Mouse (Mus musculus): Measurements from ENCODE around the gene Fkbp4. TPM values are rescaled to one million over a fixed set of nuclear protein-coding genes. Genes with fewer than 3 reads are reported as not detected.

Gene Fkbp4
- polyA plus RNA-seq, 1 experiment from 2014 or later: 404 TPM

DNA sequence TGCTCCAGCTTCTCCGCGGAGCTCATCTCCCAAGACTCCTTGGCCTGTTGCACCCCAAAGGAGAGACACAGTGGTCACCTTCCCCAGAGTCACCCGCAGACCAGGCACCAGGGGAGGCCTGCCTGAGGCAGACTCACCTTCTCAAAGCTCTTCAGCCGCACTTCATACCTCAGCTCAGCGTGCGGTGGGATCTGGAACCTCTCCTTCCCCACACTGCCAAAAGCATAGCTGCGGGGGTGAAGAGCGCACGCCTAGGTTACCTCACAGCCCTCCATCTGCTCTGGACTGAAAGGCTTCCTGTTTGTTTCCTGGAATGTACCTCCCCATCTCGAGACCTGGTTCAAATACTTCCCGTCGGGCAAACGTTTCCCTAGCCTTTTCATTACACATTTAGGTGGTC, 4.9 kb downstream of the Fkbp4 start:
- no peak for ATAC-seq (ENCODE audit: low FRiP score, low read depth)
- Histone ChIP-seq H3K27ac (no peak overlapping the region), H3K9me3 (no peaks in the 10 kb centered on the region), H3K4me2 (replicated peaks) (no peak overlapping the region), H3K36me3 (peaks cover 75% of the 10 kb centered on the region), H3K9ac (no peak overlapping the region), H3K4me1 (peaks cover 12% of the 10 kb centered on the region; the same call in 1 of the 2 replicates), H3K27me3 (replicated peaks) (no peaks in the 10 kb centered on the region), H3K4me3 (no peak overlapping the region)
- 96% methylated on average over 13 of the region's 13 CpGs for WGBS

DNA sequence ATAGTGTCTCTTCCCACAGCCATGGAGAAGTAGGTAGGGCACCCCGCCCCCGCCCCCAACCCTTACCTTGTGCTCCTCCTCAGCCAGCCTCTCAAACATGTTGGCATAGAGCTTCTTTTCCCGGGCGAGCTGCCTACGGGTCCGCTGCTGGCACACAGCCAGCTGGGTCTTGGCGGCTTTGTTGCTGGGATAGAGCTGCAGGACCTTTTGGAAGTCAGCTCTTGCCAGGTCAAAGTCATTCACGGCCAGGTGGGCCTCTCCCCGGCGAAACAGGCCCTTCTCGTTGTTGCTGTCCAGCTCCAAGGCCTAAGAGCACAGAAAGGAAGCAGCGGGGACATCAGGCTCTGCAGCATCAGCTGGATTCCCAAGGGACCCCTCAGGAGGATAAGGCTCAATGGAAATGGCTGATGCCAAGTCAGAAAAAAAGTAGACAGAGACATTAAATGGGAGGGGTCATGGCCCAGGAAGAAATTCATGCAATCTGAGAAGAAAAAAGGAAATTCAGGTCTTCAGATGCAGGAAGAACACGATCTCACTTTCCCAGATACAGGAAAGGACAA, 6.0 kb downstream of the Fkbp4 start:
- Histone ChIP-seq H3K9me3 (no peaks in the 10 kb centered on the region), H3K27me3 (replicated peaks) (no peaks in the 10 kb centered on the region), H3K4me2 (replicated peaks) (no peak overlapping the region), H3K4me1 (peaks cover 11% of the 10 kb centered on the region; the same call in 1 of the 2 replicates), H3K27ac (no peak overlapping the region), H3K4me3 (no peak overlapping the region), H3K36me3 (peaks cover 81% of the 10 kb centered on the region), H3K9ac (no peak overlapping the region)
- no peak for ATAC-seq (ENCODE audit: low FRiP score, low read depth)
- 91% methylated on average over 13 of the region's 13 CpGs for WGBS

DNA sequence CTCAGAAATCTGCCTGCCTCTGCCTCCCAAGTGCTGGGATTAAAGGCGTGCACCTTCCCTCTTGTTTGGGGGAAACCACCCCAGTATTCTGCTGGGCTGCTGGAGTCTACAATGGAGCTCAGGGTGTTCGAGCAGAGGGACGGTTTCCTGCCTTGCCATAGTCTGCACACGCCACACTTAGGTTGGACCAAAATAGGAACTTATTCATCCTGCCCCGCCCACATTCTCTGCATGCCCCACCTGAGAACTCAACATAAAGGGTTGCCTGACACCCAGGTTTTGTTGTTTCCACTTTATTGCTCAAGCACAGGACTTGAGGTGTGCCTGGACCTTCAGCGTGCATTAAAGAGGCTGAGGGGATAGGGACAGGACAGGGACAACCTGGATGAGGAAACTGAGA, 8.7 kb downstream of the Fkbp4 start:
- no peak for ATAC-seq (ENCODE audit: low FRiP score, low read depth)
- no peak overlapping the region for H3K4me2 ChIP-seq (replicated peaks)
- 91% methylated on average over 6 of the region's 6 CpGs for WGBS
- H3K36me3 ChIP-seq: peaks cover 65% of the 10 kb centered on the region
- no peaks in the 10 kb centered on the region for H3K4me1 ChIP-seq
- H3K9me3 ChIP-seq: no peaks in the 10 kb centered on the region
- H3K27ac ChIP-seq: no peak overlapping the region
- no peaks in the 10 kb centered on the region for H3K27me3 ChIP-seq (replicated peaks)
- H3K9ac ChIP-seq: no peak overlapping the region
- no peak overlapping the region for H3K4me3 ChIP-seq

DNA sequence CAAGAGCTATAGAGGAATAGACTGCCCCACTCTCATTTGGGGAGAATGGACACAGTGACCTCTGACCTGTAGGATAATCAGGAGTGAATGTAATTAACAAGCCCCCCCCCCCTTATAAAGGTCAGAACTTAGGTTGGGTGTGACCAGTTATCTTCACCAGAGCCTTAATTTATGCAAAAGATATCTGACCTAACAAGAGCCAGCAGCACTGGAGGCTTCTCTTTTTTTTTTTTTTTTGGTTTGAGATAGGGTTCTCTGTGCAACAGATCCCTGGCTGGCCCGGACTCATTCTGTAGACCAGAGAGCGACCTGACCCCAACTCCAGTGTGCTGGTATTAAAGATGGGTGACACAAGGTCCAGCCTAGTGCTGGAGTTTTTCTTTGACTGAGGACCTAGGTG, 9.2 kb downstream of the Fkbp4 start:
- ATAC-seq (ENCODE audit: low FRiP score, low read depth): no peak
- Histone ChIP-seq H3K4me3 (no peak overlapping the region), H3K9ac (no peak overlapping the region), H3K4me2 (replicated peaks) (no peak overlapping the region), H3K27me3 (replicated peaks) (no peaks in the 10 kb centered on the region), H3K36me3 (peaks cover 60% of the 10 kb centered on the region), H3K4me1 (no peaks in the 10 kb centered on the region), H3K9me3 (no peaks in the 10 kb centered on the region), H3K27ac (no peak overlapping the region)
- 100% methylated on average over 2 of the region's 2 CpGs for WGBS

DNA sequence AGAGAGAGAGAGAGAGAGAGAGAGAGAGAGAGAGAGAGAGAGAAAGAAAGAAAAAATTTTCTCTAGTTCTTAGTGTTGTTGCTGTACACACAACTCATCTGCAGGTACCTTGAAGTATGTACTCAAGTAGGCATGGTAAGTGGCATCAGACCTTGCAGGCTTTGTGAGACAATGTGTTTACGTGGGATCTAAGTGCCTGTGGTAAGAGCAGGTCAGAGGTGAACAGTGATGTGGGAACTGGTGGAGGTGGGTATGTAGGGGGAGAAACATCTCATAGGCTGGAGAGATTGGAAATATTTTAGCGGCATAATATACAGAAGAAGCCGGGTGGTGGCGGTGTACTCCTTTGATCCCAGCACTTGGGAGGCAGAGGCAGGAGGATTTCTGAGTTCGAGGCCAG, 10.9 kb downstream of the Fkbp4 start:
- no peak for ATAC-seq (ENCODE audit: low FRiP score, low read depth)
- Histone ChIP-seq H3K9me3 (no peaks in the 10 kb centered on the region), H3K27ac (no peak overlapping the region), H3K36me3 (peaks cover 43% of the 10 kb centered on the region), H3K27me3 (replicated peaks) (no peaks in the 10 kb centered on the region), H3K9ac (no peak overlapping the region), H3K4me2 (replicated peaks) (no peak overlapping the region), H3K4me3 (no peak overlapping the region), H3K4me1 (no peaks in the 10 kb centered on the region)
- WGBS: 92% methylated on average over 5 of the region's 5 CpGs

GRCm38 (mm10) chr6:128425046-128425445, 13.4 kb downstream of the Fkbp4 start:
- no peak; the same call in 1 of the 2 replicates for ATAC-seq (ENCODE audit: low FRiP score, low read depth)
- Histone ChIP-seq H3K4me3 (peak overlapping the region; percentile 58), H3K4me1 (no peaks in the 10 kb centered on the region), H3K9ac (peak overlapping the region; percentile 65; the same call in 1 of the 2 replicates), H3K27me3 (replicated peaks) (no peaks in the 10 kb centered on the region), H3K4me2 (replicated peaks) (peak overlapping the region; percentile 72), H3K36me3 (peaks cover 20% of the 10 kb centered on the region), H3K27ac (0 out of 2 replicates have a peak overlapping the region, but pooled peaks have one; percentile 85), H3K9me3 (no peaks in the 10 kb centered on the region)
- WGBS: 21% methylated on average over 9 of the region's 9 CpGs

DNA sequence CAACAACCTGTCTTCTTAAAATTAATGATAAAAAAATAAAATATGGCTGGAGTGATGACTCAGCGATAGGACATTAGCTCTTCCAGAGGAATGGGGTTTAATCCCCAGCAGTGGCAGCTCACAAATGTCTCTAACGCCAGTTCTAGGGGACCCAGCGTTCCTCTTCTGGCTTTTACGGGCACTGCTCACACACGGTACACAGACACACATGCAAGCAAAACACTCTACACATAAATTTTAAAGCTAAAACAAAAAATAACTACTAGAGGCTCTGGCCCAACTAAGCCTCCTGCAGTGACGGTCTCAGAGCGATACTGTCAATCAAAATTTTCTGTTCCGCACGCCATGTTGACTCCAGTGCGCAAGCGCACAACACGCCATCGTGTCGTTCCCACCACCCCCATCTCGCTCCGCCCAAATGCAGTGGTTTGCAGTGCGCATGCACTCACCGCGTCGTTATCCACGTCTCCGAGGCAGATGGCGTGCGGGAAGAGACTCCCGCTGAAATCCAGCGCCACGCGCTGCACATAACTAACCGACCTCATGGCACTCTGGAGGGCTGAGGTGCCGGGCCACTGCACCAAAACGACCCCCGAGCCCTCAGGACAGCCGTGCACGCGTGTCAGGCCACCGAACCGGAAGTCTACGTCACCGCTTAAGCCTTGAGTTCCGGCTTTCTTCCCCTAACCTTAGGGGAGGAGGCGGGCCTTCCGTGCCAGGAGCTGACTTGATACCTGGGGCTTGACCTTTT, 14.0 kb downstream of the Fkbp4 start, which contains the start of gene Itfg2:
Gene Itfg2, minus strand, starts transcription at position 663 of the 751 bp plus-strand sequence.
- Histone ChIP-seq H3K27me3 (replicated peaks) (no peaks in the 10 kb centered on the region), H3K4me3 (peak within 1 kb of the TSS; percentile 58), H3K27ac (peak within 1 kb of the TSS; percentile 85), H3K4me2 (replicated peaks) (peak within 1 kb of the TSS; percentile 72), H3K9me3 (no peaks in the 10 kb centered on the region), H3K36me3 (peaks cover 19% of the 10 kb centered on the region), H3K9ac (peak within 1 kb of the TSS; percentile 65), H3K4me1 (no peaks in the 10 kb centered on the region)
- under 1% methylated on average over 42 of the region's 42 CpGs for WGBS
- peak; percentile 94 for ATAC-seq (ENCODE audit: low FRiP score, low read depth)

GRCm38 (mm10) chr6:128423496-128424268, 14.8 kb downstream of the Fkbp4 start:
- WGBS: 47% methylated on average over 15 of the region's 16 CpGs
- H3K9me3 ChIP-seq: no peaks in the 10 kb centered on the region
- H3K36me3 ChIP-seq: peaks cover 12% of the 10 kb centered on the region
- ATAC-seq (ENCODE audit: low FRiP score, low read depth): peak; percentile 34
- peak overlapping the region; percentile 65 for H3K9ac ChIP-seq
- H3K27ac ChIP-seq: no peak overlapping the region
- H3K4me2 ChIP-seq (replicated peaks): peak overlapping the region; percentile 72
- no peaks in the 10 kb centered on the region for H3K27me3 ChIP-seq (replicated peaks)
- H3K4me1 ChIP-seq: no peaks in the 10 kb centered on the region
- peak overlapping the region; percentile 58 for H3K4me3 ChIP-seq

DNA sequence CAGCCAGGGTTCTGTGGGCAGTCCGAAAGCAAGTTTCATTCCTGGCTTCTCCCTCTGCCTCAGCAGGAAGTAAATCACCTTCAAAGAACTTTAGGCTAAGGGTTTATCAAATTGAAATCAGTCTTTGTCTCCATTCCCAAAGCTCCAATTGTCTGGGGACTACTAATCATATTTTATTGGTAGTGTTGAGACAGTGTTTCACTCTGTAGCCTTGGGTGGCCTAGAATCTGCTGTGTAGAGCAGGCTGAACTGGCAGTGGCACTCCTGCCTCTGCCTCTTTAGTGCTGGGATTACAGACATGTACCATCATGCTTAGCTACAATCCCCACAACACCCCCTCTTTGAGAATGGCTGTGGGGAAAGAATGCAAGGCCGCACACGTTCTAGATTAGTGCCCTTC, 17.0 kb downstream of the Fkbp4 start:
- H3K4me1 ChIP-seq: no peaks in the 10 kb centered on the region
- no peak overlapping the region for H3K27ac ChIP-seq
- H3K9ac ChIP-seq: no peak overlapping the region
- H3K36me3 ChIP-seq: peaks cover 5% of the 10 kb centered on the region; the same call in 1 of the 2 replicates
- no peak for ATAC-seq (ENCODE audit: low FRiP score, low read depth)
- H3K27me3 ChIP-seq (replicated peaks): no peaks in the 10 kb centered on the region
- 87% methylated on average over 3 of the region's 3 CpGs for WGBS
- H3K4me3 ChIP-seq: no peak overlapping the region
- no peaks in the 10 kb centered on the region for H3K9me3 ChIP-seq
- H3K4me2 ChIP-seq (replicated peaks): no peak overlapping the region

- ATAC-seq (ENCODE audit: low FRiP score, low read depth): no peak
- no peak overlapping the region for H3K9ac ChIP-seq
- no peak overlapping the region for H3K4me2 ChIP-seq (replicated peaks)
- no peak overlapping the region for H3K27ac ChIP-seq
- no peaks in the 10 kb centered on the region for H3K4me1 ChIP-seq
- WGBS: 86% methylated on average over 2 of the region's 2 CpGs
- H3K27me3 ChIP-seq (replicated peaks): no peaks in the 10 kb centered on the region
- peaks cover 5% of the 10 kb centered on the region; the same call in 1 of the 2 replicates for H3K36me3 ChIP-seq
- no peaks in the 10 kb centered on the region for H3K9me3 ChIP-seq
- H3K4me3 ChIP-seq: no peak overlapping the region
These were observed 17.4 kb downstream of the Fkbp4 start for GRCm38 (mm10) chr6:128421036-128421435.

- no peak overlapping the region for H3K27ac ChIP-seq
- no peaks in the 10 kb centered on the region for H3K27me3 ChIP-seq (replicated peaks)
- WGBS: 88% methylated on average over 1 of the region's 1 CpGs
- H3K9ac ChIP-seq: no peak overlapping the region
- H3K36me3 ChIP-seq: peaks cover 18% of the 10 kb centered on the region
- no peaks in the 10 kb centered on the region for H3K4me1 ChIP-seq
- H3K9me3 ChIP-seq: no peaks in the 10 kb centered on the region
- ATAC-seq (ENCODE audit: low FRiP score, low read depth): no peak
- no peak overlapping the region for H3K4me3 ChIP-seq
- no peak overlapping the region for H3K4me2 ChIP-seq (replicated peaks)
These were observed 20.4 kb downstream of the Fkbp4 start for GRCm38 (mm10) chr6:128418076-128418475.

DNA sequence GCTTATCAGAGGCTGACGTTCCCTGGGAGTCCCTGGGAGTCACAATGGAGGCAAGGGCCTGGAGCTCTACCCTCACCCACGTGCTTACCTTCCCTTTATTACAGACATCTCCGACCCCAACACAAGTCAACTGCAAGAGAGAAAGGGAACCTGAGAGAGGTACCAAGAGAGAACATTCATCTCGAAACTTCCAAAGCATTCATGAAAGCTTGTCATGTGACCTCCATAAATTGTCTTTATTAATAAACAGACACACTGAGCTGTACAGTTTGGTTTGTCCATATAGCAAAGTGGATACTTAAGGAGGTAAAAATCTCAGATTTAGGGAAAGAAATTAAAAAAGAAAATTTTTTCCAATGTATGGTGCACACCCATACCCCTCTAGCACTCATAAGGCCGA, 22.3 kb downstream of the Fkbp4 start:
- no peak overlapping the region for H3K4me2 ChIP-seq (replicated peaks)
- no peaks in the 10 kb centered on the region for H3K4me1 ChIP-seq
- peaks cover 32% of the 10 kb centered on the region for H3K36me3 ChIP-seq
- H3K27me3 ChIP-seq (replicated peaks): no peaks in the 10 kb centered on the region
- no peak overlapping the region for H3K27ac ChIP-seq
- WGBS: 91% methylated on average over 5 of the region's 5 CpGs
- no peaks in the 10 kb centered on the region for H3K9me3 ChIP-seq
- ATAC-seq (ENCODE audit: low FRiP score, low read depth): no peak
- no peak overlapping the region for H3K4me3 ChIP-seq
- H3K9ac ChIP-seq: no peak overlapping the region

Data from neural tube, embryonic 12.5 days (tissue).